Mouse (Mus musculus): ENCODE data around the gene Dap3.
"Not testable (repeated sequence)": the region's sequence is repeated elsewhere in the genome, so short reads cannot be mapped to it uniquely, and the experiment has no call there.

Gene Dap3

DNA sequence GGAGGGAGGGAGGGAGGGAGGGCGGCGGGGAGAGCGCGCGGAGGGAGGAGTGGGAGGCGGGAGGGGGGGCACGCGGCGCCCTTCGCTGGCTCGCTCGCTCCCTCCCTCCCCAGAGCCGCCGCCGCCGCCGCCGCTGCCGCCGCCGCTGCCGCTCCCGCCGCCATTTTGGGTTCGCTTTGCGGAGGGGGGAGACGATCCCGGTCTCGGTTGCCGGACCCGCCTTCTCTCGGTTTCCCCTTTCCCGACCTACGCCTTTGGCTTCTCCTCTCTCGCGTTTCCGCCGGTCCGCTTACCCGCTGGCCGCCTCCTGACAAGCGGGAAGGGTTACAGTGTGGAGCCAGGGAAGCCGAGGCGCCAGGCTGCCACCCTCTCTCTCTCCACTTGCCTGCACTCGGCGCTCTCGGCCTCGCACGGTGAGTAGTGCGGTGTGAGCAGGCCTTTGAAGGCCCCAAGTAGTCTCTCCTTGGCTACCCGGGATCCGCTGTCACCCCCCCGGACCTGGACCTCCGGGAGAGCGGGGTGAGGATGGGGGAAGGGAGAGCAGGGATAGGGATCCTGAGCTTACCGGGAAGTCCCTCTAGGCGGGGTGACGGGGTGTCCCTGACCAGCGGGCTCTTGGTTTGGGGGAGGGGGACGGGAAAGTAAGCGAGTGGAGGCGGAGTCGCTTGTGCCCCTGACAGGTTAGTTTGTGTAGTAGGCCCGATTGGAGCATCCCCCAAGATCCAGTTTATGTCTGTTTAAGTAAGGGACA is at the start of gene Dap3, which contains the start of gene Ash1l:
Dap3 (minus strand) TSS at position 606 of the 751 bp plus-strand sequence.
Ash1l (plus strand) TSS at position 47 of the 751 bp plus-strand sequence.
- in situ Hi-C loops (cut with MboI, MseI) = no loop called here

- in situ Hi-C loops (cut with MboI, MseI) = no loop called here
These were observed 41.8 kb upstream of the Dap3 start for GRCm38 (mm10) chr3:88992793-88993192.

- in situ Hi-C loops (cut with MboI, MseI) = no loop called here
These were observed 33.0 kb upstream of the Dap3 start for GRCm38 (mm10) chr3:88983921-88984381.

- in situ Hi-C loops (cut with MboI, MseI) = no loop called here
These were observed 30.4 kb upstream of the Dap3 start for GRCm38 (mm10) chr3:88981206-88982010.

DNA sequence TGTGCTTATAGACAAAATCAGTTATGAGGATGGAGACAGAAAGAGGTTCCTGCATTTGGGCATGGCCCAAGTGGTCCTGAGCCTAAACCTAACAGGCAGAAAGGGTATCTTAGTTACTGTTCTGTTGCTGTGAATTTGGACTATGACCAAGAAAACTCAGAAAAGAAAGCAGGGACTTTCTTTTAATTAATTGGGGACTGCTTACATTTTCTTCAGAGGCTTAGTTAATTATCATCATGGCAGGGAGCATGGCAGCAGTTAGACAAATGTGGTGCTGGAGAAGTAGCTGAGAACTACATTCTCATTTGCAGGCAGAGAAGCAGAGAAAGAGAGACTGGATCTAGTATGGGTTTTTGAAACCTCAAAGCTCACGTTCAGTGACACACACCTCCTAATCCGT is 24.0 kb upstream of the Dap3 start:
- in situ Hi-C loops (cut with MboI, MseI) = no loop called here

GRCm38 (mm10) chr3:88963211-88963610 is 12.2 kb upstream of the Dap3 start:
- in situ Hi-C loops (cut with MboI, MseI) = not testable (repeated sequence)

DNA sequence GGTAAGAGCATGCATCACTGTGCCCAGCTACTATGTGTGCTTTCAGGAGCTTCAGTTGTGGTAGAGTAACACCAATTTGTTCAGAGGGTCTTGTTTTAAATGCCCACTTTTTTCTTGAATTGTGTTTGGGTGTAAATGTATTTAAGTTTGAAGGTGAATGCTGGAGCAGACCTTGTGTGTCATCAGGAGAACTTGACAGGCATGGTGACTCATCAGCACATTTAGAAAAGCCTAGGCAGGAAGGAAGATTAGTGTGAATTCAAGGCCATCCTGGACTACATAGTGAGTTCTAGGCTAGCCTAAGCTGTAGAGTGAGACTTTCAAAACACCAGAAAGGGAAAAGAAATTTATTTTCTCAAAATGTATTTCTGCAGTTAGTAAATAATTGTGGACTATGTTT is 2.8 kb upstream of the Dap3 start:
- in situ Hi-C loops (cut with MboI, MseI) = no loop called here

GRCm38 (mm10) chr3:88953246-88953645 is 2.3 kb upstream of the Dap3 start:
- in situ Hi-C loops (cut with MboI, MseI) = no loop called here

DNA sequence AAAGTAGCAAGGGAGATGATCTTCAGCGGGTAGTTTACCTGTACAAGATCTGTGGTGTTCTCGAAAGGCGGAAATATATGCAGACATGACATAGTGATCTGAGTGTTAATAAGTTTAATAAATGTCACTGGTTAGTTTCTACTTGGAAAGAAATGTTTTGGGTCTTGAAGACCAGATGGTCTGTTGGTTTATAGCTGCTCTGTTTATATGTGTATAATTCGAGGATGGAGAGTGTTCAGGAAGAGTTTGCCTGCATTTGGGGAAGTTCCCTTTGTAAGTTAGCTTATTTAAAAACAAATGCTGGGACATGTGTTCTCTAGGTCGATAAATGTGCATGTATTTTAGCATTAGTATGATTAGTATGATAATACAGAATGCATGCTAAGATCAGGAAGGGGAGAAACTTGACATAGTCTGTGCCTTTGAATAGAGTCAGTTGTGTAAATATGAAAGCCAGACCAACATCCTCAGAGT is 383 bp upstream of the Dap3 start:
- in situ Hi-C loops (cut with MboI, MseI) = no loop called here

GRCm38 (mm10) chr3:88949786-88950575 is 1.0 kb downstream of the Dap3 start:
- in situ Hi-C loops (cut with MboI, MseI) = no loop called here

DNA sequence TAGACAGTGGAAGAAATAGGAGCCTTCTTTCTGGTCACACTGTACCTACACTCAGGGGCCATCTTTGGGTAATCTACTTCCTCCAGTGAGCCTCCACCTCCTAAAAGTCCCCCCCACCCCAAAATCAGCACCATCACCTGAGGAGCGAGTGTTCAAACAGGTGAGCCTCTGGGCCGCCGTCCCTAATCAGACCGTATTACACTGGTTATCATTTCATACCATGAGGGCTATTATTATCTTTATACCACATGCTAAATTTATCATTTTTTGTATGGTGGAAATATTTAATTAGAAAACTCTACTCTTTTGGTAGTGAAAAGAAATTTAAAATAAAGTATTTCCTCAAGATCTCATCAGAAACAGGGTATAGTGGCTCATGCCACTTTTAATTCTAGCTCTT is 6.9 kb downstream of the Dap3 start:
- in situ Hi-C loops (cut with MboI, MseI) = no loop called here

DNA sequence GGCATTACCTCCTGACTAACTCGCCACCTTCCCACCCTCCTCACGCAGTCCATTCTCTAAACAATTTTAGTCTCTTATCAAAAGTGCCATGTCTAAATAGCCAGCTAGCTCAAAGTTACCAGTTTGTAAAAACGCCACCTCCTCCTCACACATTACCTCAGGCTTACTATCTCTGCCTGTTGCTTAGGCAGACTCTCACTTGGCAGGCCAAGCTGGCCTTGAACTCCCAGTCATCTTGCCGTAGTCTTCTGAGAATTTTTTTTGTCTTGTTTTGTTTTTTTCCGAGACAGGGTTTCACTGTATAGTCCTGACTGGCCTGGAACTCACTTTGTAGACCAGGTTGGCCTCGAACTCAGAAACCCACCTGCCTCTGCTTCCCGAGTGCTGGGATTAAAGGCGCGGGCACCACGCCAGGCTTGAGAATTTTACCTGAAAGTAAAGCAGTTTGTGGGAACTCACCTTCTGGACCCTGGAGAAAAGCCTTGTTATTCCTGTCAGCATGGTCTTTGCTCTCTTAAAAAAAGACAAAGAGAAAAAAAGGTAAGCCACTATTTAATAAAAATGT is 8.6 kb downstream of the Dap3 start:
- in situ Hi-C loops (cut with MboI, MseI) = no loop called here

- in situ Hi-C loops (cut with MboI, MseI) = no loop called here
These were observed 11.2 kb downstream of the Dap3 start for GRCm38 (mm10) chr3:88939749-88940148.

DNA sequence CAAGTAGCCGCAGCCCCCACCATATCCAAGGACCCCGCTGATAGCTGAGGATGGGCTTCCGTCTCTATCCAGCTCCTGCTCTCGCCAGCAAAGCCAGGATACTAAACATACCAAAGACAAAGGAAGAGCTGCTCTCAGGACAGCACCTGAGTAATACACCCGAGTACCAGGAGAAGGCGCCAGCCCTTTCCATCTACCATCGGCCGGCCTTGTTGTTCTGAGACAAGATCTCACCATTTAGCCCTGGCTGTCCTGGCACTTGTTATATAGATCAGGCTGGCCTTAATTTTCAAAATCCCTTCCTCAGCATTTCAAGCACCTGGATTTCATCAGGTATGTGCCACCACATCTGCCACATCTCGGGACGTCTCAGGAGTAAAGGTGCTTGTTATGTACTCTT is 11.9 kb downstream of the Dap3 start:
- in situ Hi-C loops (cut with MboI, MseI) = no loop called here

- in situ Hi-C loops (cut with MboI, MseI) = no loop called here
These were observed 21.5 kb downstream of the Dap3 start for GRCm38 (mm10) chr3:88929501-88929900.

DNA sequence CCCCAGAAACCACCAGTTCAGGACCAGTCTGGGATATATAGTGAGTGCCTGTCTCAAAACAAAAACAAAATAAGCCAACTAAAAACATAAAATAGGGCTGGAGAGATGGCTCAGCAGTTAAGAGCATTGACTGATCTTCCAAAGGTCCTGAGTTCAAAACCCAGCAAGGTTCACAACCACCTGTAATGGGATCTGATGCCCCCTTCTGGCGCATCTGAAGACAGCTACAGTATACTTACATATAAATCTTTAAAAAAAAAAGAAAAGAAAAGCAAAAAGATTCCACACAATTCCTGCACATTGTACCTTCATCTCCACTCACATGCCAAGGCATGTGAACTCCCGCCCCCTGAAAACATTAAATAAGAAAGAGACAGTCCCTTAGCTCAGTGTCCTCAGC is 25.3 kb downstream of the Dap3 start:
- in situ Hi-C loops (cut with MboI, MseI) = no loop called here

GRCm38 (mm10) chr3:88923989-88924591 is 26.9 kb downstream of the Dap3 start:
- in situ Hi-C loops (cut with MboI, MseI) = no loop called here

DNA sequence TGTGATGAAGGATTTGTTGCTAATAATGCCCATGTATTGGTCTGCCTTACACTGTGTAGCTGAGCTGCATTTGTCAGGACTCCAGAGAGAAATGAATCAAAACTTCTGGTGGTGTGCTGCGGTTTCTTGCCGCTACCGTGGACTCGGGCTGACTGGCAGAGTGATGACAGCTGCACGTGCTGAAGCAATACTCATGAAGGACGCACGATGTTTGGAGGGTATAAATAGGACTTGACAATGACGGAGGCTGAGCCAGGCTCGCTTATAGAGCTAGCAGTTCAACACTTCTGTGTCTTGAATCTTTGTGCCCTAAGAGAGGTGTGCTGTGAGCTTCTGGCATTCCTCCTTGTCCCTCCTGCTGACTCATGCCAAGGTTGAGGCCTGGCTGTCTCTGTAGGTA is 29.6 kb downstream of the Dap3 start:
- in situ Hi-C loops (cut with MboI, MseI) = no loop called here

- in situ Hi-C loops (cut with MboI, MseI) = no loop called here
These were observed 32.0 kb downstream of the Dap3 start for GRCm38 (mm10) chr3:88918981-88919380.

DNA sequence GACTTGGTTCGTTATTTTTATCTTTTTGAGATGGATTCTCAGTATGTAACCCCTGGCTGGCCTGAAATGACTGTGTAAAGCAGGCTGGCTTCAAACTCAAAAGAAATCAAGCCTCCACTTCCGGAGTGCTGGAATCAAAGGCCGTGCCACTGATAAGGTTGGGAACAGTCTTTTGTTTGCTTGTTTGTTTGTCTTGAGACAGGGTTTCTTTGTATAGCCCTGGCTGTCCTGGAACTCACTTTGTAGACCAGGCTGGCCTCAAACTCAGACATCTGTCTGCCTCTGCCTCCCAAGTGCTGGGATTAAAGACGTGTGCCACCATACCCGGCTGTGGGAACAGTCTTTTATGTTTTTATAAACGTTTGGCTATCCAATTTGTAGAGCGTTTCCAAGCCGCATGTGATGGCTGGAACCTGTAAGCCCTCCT is 36.6 kb downstream of the Dap3 start:
- in situ Hi-C loops (cut with MboI, MseI) = no loop called here

Data from T-helper 17 cell (primary cell).